Mouse (Mus musculus) E14TG2a.4 (cell line): Measurements from ENCODE around the gene Zbtb20.

Experiments
- CTCF ChIP-seq: conservative IDR thresholded peaks from 2 replicates; pipeline ENCODE4 v1.5.1; 2014; ENCODE audit warnings: low read length
- NANOG ChIP-seq: IDR thresholded peaks from 2 replicates; pipeline ENCODE4 v1.6.1; 2014; ENCODE audit warnings: borderline replicate concordance, low read length, mixed read lengths
- POU5F1 ChIP-seq: IDR thresholded peaks from 2 replicates; pipeline ENCODE4 v1.6.1; 2014; ENCODE audit warnings: low read length, borderline replicate concordance

- no peak for TF ChIP-seq CTCF
- no peak for TF ChIP-seq POU5F1
- TF ChIP-seq NANOG = no peak
These were observed 512.7 kb downstream of the Zbtb20 start for GRCm38 (mm10) chr16:43388389-43388788.
